Mouse (Mus musculus) intestine, embryonic 15.5 days (tissue): ENCODE measurements around the gene Shh. TPM values are rescaled to one million over a fixed set of nuclear protein-coding genes. Genes with fewer than 3 reads are reported as not detected.
A peak's percentile ranks its signal among the peaks of the same experiment; 100 is the strongest.

Experiments
- ATAC-seq: fragments of 200-750 bp; cut with Nextera tagmentation; 2 replicates; pipeline ENCODE4 v1.8.0; 2017; ENCODE audit warnings: moderate TSS enrichment, moderate library complexity
- H3K27ac ChIP-seq: fragments of 300-500 bp; sonication (generic); 2 replicates; pipeline ENCODE4 v1.5.1; 2015; ENCODE audit warnings: mild to moderate bottlenecking, inconsistent platforms
- H3K27me3 ChIP-seq: fragments of 300-500 bp; sonication (generic); replicated peaks from 2 replicates; pipeline ENCODE4 v1.6.1; 2015; ENCODE audit warnings: inconsistent platforms
- H3K36me3 ChIP-seq: fragments of 300-500 bp; sonication (generic); 2 replicates; pipeline ENCODE4 v1.6.1; 2015; ENCODE audit warnings: inconsistent platforms
- H3K4me1 ChIP-seq: fragments of 300-500 bp; sonication (generic); replicated peaks from 2 replicates; pipeline ENCODE4 v1.6.1; 2015; ENCODE audit warnings: inconsistent platforms
- H3K4me2 ChIP-seq: fragments of 300-500 bp; sonication (generic); replicated peaks from 2 replicates; pipeline ENCODE4 v1.6.1; 2015; ENCODE audit warnings: mild to moderate bottlenecking, inconsistent platforms
- H3K4me3 ChIP-seq: fragments of 300-500 bp; sonication (generic); replicated peaks from 2 replicates; pipeline ENCODE4 v1.5.1; 2015; ENCODE audit warnings: inconsistent platforms
- H3K9ac ChIP-seq: fragments of 300-500 bp; sonication (generic); 2 replicates; pipeline ENCODE4 v1.6.1; 2015; ENCODE audit warnings: inconsistent platforms
- H3K9me3 ChIP-seq: fragments of 300-500 bp; sonication (generic); 2 replicates; pipeline ENCODE4 v1.6.1; 2016; ENCODE audit warnings: inconsistent platforms
- WGBS: fragments of 180-500 bp; shearing (Covaris S2); methylation state at CpG from one replicate; pipeline ENCODE4 v1.1.7; 2015; 5-methylcytosine and 5-hydroxymethylcytosine counted together
- polyA plus RNA-seq: library from polyadenylated mRNA; unstranded; fragments of >200 nt; fragmentation: Nextera tagmentation; extraction: Ambion mirVana; gene quantifications from 2 replicates; pipeline ENCODE4 v1.2.1, GENCODE M21; 2015

Gene Shh
- polyA plus RNA-seq, 1 experiment from 2014 or later: 8.6 TPM

DNA sequence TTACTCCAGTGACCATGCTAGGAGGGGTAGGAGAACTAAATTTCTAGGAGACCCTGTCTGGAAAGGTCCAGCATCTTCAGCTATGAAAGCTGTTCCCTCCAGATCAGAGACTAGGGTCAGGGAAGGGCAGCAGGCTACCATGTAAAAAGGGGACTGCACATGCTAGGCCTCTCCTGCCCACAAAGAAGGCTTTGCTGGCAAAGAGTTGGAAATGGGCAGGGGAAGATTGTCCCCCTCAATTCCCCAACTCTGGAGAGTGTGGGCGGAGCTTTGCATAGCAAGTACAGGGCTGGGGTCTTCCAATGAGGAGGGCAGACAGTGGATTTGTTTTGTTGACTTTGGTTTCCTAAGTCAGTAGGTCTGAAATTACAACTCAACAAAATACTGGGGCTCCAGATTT is 10.7 kb downstream of the Shh start:
- Histone ChIP-seq H3K9me3 (no peaks in the 10 kb centered on the region), H3K9ac (no peak overlapping the region), H3K4me2 (no peak overlapping the region), H3K4me3 (no peak overlapping the region), H3K27ac (no peak overlapping the region), H3K27me3 (peaks cover 52% of the 10 kb centered on the region), H3K4me1 (peaks cover 23% of the 10 kb centered on the region; the same call in 1 of the 2 replicates), H3K36me3 (no peaks in the 10 kb centered on the region)
- WGBS: 84% methylated on average over 1 of the region's 1 CpGs
- ATAC-seq: no peak

DNA sequence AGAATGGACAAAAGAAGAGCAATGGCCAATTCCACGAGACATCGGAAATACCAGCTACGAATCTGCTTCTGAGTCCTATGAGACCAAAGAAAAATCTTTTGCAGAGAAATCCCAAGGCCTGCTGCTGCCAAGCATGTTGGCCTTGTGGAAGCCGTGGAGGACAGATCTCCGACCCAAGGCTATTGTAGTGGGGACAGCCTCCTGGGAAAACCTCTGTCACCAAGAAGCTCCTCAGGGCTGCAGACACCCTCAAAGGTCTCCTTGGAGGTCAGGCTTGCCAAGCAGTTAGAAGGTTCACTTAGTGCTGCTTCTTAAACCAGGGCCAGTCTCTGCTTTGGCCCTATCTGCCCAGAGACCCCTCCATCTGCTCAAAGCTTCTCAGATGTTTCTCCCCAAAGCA is 11.3 kb downstream of the Shh start:
- ATAC-seq: no peak
- H3K9ac ChIP-seq: no peak overlapping the region
- H3K36me3 ChIP-seq: no peaks in the 10 kb centered on the region
- no peak overlapping the region for H3K4me3 ChIP-seq
- peaks cover 45% of the 10 kb centered on the region for H3K27me3 ChIP-seq
- 85% methylated on average over 5 of the region's 5 CpGs for WGBS
- no peak overlapping the region for H3K27ac ChIP-seq
- H3K4me2 ChIP-seq: no peak overlapping the region
- no peaks in the 10 kb centered on the region for H3K9me3 ChIP-seq
- H3K4me1 ChIP-seq: peaks cover 23% of the 10 kb centered on the region; the same call in 1 of the 2 replicates

DNA sequence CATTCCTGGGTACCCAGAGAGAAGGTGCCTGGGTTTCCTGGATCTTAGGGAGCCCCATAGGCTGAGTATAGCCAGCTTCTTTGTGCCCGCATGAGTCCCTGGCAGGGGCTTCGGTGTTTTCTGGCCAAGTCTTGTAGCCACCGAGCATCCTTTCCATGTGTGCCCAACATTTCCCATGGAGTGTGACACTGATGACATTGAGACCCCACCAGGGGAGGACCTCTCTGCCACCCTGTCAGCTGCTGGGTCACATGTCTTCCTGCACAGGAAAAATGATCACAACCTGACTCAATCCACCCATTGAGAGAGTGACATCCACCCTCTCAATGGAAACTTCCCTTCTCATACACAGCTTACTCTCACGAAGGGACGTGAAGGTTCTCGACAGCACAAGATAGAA is 12.5 kb downstream of the Shh start:
- H3K4me3 ChIP-seq: no peak overlapping the region
- no peak overlapping the region for H3K4me2 ChIP-seq
- H3K27ac ChIP-seq: no peak overlapping the region
- no peaks in the 10 kb centered on the region for H3K36me3 ChIP-seq
- peaks cover 15% of the 10 kb centered on the region; the same call in 1 of the 2 replicates for H3K4me1 ChIP-seq
- H3K9ac ChIP-seq: no peak overlapping the region
- no peak for ATAC-seq
- 76% methylated on average over 6 of the region's 6 CpGs for WGBS
- H3K27me3 ChIP-seq: peaks cover 34% of the 10 kb centered on the region
- H3K9me3 ChIP-seq: no peaks in the 10 kb centered on the region

DNA sequence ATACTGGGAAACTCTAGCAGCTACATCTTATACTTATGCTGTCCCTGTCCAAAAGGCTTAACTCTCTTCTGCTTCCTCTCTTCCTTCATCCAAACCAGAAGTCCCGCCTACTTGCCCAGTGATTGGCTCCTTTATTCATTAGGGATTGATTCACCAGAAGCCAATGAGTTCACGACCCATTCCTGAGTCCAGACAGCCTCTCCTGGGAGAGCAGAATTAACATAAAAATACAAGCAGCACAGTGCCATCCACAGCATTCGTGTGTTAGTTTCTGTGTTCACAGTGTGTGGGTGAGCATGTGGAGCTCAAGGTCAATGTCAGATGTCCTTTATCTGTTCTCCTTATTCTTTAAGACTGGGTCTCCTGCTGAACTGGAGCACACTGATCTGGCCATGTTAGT is 13.5 kb downstream of the Shh start:
- Histone ChIP-seq H3K9ac (no peak overlapping the region), H3K4me2 (no peak overlapping the region), H3K4me3 (no peak overlapping the region), H3K4me1 (peaks cover 7% of the 10 kb centered on the region; the same call in 1 of the 2 replicates), H3K36me3 (no peaks in the 10 kb centered on the region), H3K9me3 (no peaks in the 10 kb centered on the region), H3K27me3 (peaks cover 24% of the 10 kb centered on the region), H3K27ac (no peak overlapping the region)
- 48% methylated on average over 3 of the region's 3 CpGs for WGBS
- ATAC-seq: no peak

DNA sequence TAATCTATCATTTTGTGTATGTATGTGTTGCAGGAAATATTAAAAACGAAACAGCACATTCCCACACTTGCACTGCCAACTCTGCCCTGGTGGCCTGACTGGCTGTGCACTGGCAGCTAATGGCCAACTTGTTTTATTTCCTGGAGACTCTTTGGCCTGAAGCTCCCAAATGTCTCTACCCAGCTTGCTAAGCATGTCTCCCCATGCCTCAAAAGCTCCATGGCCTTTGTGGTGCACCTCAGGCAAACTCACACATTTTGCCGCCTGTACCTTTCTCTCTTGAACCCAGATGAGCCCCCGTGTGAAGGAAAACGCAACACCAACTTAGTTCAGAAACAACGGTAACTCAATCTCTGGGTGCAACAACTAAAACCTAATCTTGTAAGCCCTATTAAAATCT is 14.0 kb downstream of the Shh start:
- Histone ChIP-seq H3K27me3 (peaks cover 20% of the 10 kb centered on the region), H3K27ac (no peak overlapping the region), H3K36me3 (no peaks in the 10 kb centered on the region), H3K4me1 (peaks cover 4% of the 10 kb centered on the region; the same call in 1 of the 2 replicates), H3K4me2 (no peak overlapping the region), H3K9me3 (no peaks in the 10 kb centered on the region), H3K4me3 (no peak overlapping the region), H3K9ac (no peak overlapping the region)
- WGBS: 82% methylated on average over 5 of the region's 5 CpGs
- ATAC-seq: no peak

DNA sequence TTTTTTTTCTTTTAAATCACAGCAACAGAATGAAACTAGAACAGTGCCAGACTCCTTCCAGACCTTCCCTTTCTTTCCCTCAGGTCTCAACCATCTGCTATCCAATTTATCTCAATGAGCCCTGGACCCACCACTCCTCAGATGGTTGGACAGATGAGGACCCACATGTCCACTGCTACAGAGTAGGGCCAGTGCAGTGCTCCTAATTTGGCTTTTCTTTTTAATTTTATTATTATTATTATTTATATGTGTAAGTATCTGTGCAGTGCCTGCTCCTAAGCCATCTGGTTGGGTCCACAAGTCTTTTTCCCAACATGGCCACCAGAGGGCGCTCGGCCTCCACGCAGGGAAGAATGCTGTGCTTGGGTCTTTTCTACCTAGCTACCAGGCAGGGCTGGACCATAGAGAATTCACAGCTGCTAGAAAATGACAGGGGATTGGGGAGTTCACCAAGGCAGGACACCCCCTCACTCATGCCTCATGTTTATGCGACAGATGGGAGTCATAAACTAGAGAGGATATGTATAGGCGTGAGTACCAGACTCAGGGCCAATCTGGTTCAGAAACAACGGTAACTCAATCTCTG is 15.9 kb downstream of the Shh start:
- Histone ChIP-seq H3K4me1 (no peaks in the 10 kb centered on the region), H3K27me3 (peaks cover 8% of the 10 kb centered on the region), H3K36me3 (no peaks in the 10 kb centered on the region), H3K9me3 (no peaks in the 10 kb centered on the region), H3K4me2 (no peak overlapping the region), H3K9ac (no peak overlapping the region), H3K27ac (no peak overlapping the region), H3K4me3 (no peak overlapping the region)
- WGBS: 20% methylated on average over 6 of the region's 6 CpGs
- peak; percentile 51; the same call in 1 of the 2 replicates for ATAC-seq

DNA sequence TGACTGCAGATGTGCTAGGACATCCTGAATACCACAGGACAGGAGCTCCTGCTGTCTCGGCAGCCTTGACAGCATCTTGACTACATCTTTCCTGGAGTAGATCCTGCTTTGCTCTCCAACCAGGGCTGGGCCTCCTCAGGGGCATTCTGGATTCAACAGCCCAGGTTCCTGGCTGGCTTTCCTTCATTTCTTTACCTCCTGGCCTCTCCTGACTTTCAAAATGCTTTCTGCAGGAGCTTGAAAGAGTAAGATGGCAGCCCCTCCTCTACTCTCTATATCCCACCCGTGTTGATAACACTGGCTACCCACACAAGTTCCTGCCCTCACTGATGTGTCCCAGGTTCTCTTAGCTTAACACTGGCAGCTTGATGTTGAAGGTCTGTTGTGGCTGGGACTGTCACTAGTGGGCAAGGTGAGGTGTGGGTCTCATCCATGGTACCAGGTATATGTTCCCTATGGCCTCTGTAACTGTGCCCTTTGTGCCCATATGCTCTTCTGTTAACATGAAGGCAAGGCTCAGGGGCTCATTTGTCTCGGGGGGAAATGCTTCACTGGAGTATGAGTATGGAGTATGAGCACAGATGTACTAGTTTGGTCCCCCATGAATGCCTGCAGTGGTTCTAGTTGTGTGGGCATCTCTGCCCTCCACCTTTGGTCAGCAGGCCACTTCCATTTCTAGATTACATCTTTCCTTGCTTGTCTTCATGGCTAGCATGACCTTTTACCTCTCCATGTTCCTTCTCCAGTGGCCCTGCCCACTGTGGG is 16.7 kb downstream of the Shh start:
- no peaks in the 10 kb centered on the region for H3K4me1 ChIP-seq
- H3K4me2 ChIP-seq: no peak overlapping the region
- H3K9me3 ChIP-seq: no peaks in the 10 kb centered on the region
- no peak overlapping the region for H3K27ac ChIP-seq
- no peaks in the 10 kb centered on the region for H3K36me3 ChIP-seq
- H3K4me3 ChIP-seq: no peak overlapping the region
- WGBS: 61% methylated on average over 3 of the region's 3 CpGs
- ATAC-seq: no peak
- no peak overlapping the region for H3K9ac ChIP-seq
- 0 out of 2 replicates have a peak, but pooled peaks cover under 1% of the 10 kb centered on the region for H3K27me3 ChIP-seq

DNA sequence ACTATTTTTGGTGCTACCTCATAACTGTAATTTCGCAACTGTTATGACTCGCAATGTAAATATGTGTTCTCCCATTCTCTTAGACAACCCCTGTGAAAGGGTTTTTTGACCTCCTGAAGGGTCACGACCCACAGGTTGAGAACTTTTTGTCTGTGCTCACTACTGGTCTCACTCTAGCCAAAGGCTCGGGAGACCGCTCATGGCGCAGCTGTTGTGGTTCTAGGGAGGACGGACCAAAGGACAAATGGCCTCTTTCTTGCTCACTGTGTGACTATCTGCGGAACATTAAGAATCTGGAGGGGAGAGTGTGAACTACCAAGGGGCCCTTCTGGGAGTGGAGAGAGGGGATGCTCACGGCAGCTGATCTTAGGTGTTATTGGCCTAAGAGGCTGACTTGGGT is 41.1 kb downstream of the Shh start:
- H3K36me3 ChIP-seq: no peaks in the 10 kb centered on the region
- ATAC-seq: no peak
- 93% methylated on average over 9 of the region's 9 CpGs for WGBS
- no peak overlapping the region for H3K9ac ChIP-seq
- no peak overlapping the region for H3K4me2 ChIP-seq
- H3K4me1 ChIP-seq: no peaks in the 10 kb centered on the region
- H3K4me3 ChIP-seq: no peak overlapping the region
- H3K27ac ChIP-seq: no peak overlapping the region
- no peaks in the 10 kb centered on the region for H3K27me3 ChIP-seq
- no peaks in the 10 kb centered on the region for H3K9me3 ChIP-seq

DNA sequence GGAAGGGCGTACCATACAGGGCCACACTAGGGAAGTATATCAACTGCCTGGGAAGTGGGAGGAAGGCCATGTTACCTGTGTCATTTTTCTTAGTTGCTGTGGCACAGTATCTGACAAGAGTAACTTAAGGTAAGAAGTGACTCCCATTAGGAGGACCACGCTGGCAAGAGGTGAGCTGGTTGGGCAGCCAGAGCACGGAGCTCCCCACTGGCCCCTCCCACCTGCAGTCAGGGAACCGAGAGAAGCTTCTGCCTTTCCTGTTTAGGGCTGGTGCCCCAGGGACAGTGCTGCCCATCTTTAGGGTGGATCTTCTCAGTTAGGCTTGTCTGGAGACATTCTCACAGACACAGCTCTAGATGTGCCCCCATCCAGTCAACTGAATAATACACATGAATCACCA is 43.3 kb downstream of the Shh start:
- Histone ChIP-seq H3K27me3 (no peaks in the 10 kb centered on the region), H3K4me2 (no peak overlapping the region), H3K9ac (no peak overlapping the region), H3K36me3 (peaks cover under 1% of the 10 kb centered on the region; the same call in 1 of the 2 replicates), H3K4me3 (no peak overlapping the region), H3K4me1 (no peaks in the 10 kb centered on the region), H3K9me3 (no peaks in the 10 kb centered on the region), H3K27ac (no peak overlapping the region)
- WGBS: 66% methylated on average over 4 of the region's 4 CpGs
- ATAC-seq: no peak

DNA sequence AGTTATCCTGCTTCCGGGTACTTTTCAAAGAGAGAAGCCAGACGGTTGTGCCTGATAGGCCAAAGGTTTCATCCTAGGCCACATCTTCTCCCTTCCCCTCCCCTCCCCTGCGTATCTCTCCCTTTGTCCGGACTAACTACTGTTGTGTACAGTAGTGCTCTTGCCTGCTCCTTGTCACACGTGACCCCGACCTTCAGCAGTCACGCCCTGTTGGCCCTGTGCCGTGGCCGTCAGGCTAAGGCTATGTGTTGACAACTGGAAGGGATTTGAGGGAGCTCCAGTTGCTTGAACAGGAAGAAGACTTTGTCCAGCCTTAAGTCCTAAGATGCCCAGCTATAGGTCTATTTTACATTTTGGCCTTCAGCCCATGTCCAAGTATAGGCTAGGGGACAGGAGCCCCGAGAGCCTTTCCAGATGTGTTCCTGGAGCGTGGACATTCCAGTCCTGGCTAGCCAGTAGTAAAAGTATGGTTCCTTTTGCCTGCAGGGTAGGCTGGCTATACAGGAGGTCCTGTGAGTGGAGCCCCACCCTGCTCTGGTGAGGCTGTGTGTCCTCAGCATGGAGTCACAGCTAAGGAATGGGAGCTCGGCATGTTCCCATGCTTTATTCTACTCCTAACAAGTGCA is 47.3 kb downstream of the Shh start:
- H3K36me3 ChIP-seq: peaks cover 19% of the 10 kb centered on the region; the same call in 1 of the 2 replicates
- no peak overlapping the region for H3K4me2 ChIP-seq
- H3K27me3 ChIP-seq: no peaks in the 10 kb centered on the region
- H3K4me3 ChIP-seq: no peak overlapping the region
- ATAC-seq: peak; percentile 58
- H3K27ac ChIP-seq: no peak overlapping the region
- WGBS: 78% methylated on average over 12 of the region's 12 CpGs
- H3K9ac ChIP-seq: no peak overlapping the region
- H3K9me3 ChIP-seq: no peaks in the 10 kb centered on the region
- H3K4me1 ChIP-seq: no peaks in the 10 kb centered on the region

DNA sequence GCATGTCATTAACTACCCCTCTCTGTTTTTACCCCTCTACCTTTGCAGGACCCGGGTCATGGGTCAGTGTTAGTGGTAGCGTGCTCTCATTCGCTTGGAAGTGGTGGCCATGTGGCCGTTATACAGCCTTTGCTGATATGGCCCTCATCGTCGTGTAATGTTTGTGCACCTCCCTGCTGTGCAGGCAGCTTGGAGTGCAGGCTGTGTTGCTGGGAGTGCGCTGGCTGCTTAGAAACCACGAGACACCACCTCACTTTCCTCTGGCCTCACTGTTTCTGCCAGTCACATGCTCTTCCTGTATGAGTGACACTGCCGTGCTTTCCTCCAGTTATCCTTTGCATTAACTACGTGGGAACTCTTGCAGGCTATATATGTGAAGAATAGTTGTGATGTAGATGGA is 48.3 kb downstream of the Shh start:
- Histone ChIP-seq H3K36me3 (peaks cover 26% of the 10 kb centered on the region), H3K27me3 (no peaks in the 10 kb centered on the region), H3K9ac (no peak overlapping the region), H3K9me3 (no peaks in the 10 kb centered on the region), H3K4me1 (no peaks in the 10 kb centered on the region), H3K27ac (no peak overlapping the region), H3K4me3 (no peak overlapping the region), H3K4me2 (no peak overlapping the region)
- 83% methylated on average over 10 of the region's 10 CpGs for WGBS
- ATAC-seq: no peak

DNA sequence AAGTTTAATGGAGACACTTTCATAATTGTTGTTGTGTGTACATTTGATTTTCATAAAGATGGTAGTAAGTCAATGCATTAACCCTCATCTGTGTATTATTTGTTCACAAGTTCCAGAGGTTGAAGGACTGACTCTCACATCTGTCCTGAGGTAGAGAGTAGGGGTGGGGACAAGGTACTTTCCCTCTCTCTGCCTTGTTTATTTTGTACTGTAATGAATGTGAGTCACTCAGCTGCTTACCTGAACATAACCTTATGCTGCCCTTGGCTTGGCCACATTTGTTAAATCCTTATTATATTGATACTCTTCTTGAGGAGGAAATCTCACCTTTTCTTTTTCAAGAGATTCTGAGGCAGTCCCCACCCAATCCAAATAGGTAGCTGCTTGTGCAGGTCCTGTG is 51.0 kb downstream of the Shh start:
- Histone ChIP-seq H3K4me1 (no peaks in the 10 kb centered on the region), H3K9me3 (no peaks in the 10 kb centered on the region), H3K9ac (no peak overlapping the region), H3K27ac (no peak overlapping the region), H3K27me3 (no peaks in the 10 kb centered on the region), H3K36me3 (peaks cover 40% of the 10 kb centered on the region), H3K4me3 (no peak overlapping the region), H3K4me2 (no peak overlapping the region)
- no peak for ATAC-seq
